Mouse (Mus musculus): ENCODE data around the gene Zfp239. TPM values are rescaled to one million over a fixed set of nuclear protein-coding genes. Genes with fewer than 3 reads are reported as not detected.

Gene Zfp239
- polyA plus RNA-seq, 1 experiment from 2014 or later = 14.4 TPM

DNA sequence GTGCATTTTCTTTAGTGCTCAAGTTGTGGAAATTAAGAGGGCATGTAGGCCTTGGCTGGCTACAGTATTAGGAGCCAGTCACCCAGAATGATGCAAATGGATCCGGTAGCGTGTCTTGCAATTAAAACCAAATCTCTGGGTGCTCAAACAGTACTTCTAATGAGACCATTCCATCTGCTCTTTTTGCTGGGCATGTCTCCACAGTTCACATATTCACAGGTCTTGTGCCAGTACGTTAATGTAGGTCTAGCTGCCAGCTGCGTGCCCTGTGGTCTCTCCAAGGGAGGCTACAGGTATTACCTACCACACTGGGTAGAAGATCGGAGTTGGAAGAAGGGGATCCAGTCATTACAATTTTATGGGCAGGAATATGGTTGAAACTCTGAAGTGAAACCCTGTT lies 56.1 kb downstream of the Zfp239 start:
- Histone ChIP-seq H3K9me3 (ENCODE audit: control insufficient read depth, low read length) (no peaks in the 10 kb centered on the region), H3K36me3 (ENCODE audit: control insufficient read depth, insufficient read depth, low read length) (no peaks in the 10 kb centered on the region), H3K27ac (ENCODE audit: low read depth, low read length) (peak overlapping the region; percentile 84), H3K4me1 (replicated peaks; ENCODE audit: control insufficient read depth, insufficient read depth, low read length) (peaks cover 5% of the 10 kb centered on the region; the same call in 1 of the 2 replicates), H3K4me3 (ENCODE audit: low read depth, low read length) (peak overlapping the region; percentile 55), H3K4me2 (ENCODE audit: low read depth, low read length, severe bottlenecking) (peak overlapping the region; percentile 74), H3K27me3 (ENCODE audit: control insufficient read depth, insufficient read depth, low read length) (no peaks in the 10 kb centered on the region), H3K9ac (ENCODE audit: low read length) (peak overlapping the region; percentile 73)
- ATAC-seq (replicated peaks; ENCODE audit: low FRiP score) (no peak; the same call in 1 of the 2 replicates), DNase-seq (ENCODE audit: low spot score) (no peak)
- WGBS = 31% methylated on average over 5 of the region's 5 CpGs

DNA sequence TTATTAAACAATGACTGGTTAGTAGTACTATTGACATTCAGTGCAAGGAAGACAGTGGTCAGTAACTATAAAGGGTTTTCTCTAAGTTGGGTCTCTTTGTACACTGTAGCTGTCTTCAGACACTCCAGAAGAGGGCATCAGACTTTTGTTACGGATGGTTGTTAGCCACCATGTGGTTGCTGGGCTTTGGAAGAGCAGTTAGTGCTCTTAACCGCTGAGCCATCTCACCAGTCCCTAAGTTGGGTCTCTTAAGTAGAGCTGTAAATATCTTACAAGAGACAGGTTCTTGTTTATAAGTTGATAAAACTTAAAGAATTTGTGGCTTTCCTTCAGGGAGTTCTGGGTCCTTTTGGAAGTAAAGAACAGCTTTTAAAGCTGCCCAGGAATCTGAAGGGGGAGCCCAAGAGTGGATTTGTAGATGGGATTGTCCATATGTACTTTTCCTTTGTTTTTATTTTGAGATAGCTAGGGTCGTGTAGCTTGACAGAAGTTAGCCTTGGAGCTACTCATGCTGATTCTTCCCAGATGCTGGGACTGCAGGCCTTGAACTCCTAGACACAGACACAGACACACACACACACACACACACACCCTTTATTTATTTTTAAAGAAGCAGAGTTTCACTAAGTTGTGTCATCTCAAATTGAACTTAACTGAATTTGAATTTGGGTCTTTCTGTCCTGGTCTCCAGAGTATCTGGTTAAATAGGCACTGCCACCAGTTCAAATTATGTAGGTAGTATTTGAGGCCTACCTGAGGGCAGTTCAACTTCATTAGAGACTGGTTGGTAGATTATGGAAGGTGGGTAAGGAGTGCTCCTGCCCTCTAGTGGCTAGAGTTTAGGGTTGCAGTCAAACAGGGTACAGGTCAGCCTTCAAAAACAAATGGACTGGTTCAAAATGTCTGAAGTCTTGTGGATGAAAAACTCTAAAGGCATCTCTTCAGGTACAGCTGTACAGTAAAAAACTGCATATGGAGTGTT lies 59.0 kb downstream of the Zfp239 start:
- no peak for ATAC-seq (replicated peaks; ENCODE audit: low FRiP score)
- H3K4me2 ChIP-seq (ENCODE audit: low read depth, low read length, severe bottlenecking) = no peak overlapping the region
- H3K4me3 ChIP-seq (ENCODE audit: low read depth, low read length) = no peak overlapping the region
- no peaks in the 10 kb centered on the region for H3K27me3 ChIP-seq (ENCODE audit: control insufficient read depth, insufficient read depth, low read length)
- 70% methylated on average over 3 of the region's 3 CpGs for WGBS
- H3K36me3 ChIP-seq (ENCODE audit: control insufficient read depth, insufficient read depth, low read length) = no peaks in the 10 kb centered on the region
- no peak overlapping the region for H3K9ac ChIP-seq (ENCODE audit: low read length)
- no peak overlapping the region for H3K27ac ChIP-seq (ENCODE audit: low read depth, low read length)
- no peaks in the 10 kb centered on the region for H3K9me3 ChIP-seq (ENCODE audit: control insufficient read depth, low read length)
- H3K4me1 ChIP-seq (replicated peaks; ENCODE audit: control insufficient read depth, insufficient read depth, low read length) = peaks cover 4% of the 10 kb centered on the region; the same call in 1 of the 2 replicates
- DNase-seq (ENCODE audit: low spot score) = no peak

- no peak for ATAC-seq (replicated peaks; ENCODE audit: low FRiP score)
- no peak for DNase-seq (ENCODE audit: low spot score)
- no peaks in the 10 kb centered on the region for H3K27me3 ChIP-seq (ENCODE audit: control insufficient read depth, insufficient read depth, low read length)
- WGBS = 92% methylated on average over 3 of the region's 3 CpGs
- no peaks in the 10 kb centered on the region for H3K36me3 ChIP-seq (ENCODE audit: control insufficient read depth, insufficient read depth, low read length)
- H3K4me2 ChIP-seq (ENCODE audit: low read depth, low read length, severe bottlenecking) = no peak overlapping the region
- H3K9ac ChIP-seq (ENCODE audit: low read length) = no peak overlapping the region
- H3K4me3 ChIP-seq (ENCODE audit: low read depth, low read length) = no peak overlapping the region
- no peak overlapping the region for H3K27ac ChIP-seq (ENCODE audit: low read depth, low read length)
- H3K4me1 ChIP-seq (replicated peaks; ENCODE audit: control insufficient read depth, insufficient read depth, low read length) = no peaks in the 10 kb centered on the region
- H3K9me3 ChIP-seq (ENCODE audit: control insufficient read depth, low read length) = no peaks in the 10 kb centered on the region
Measured at GRCm38 (mm10) chr6:117922041-117922440, 60.1 kb downstream of the Zfp239 start.

Other genes starting within 250 kb of the Zfp239 start
- 118 and 123 TPM in 2 replicates for gene Zfp637, start 20.9 kb upstream of the Zfp239 start, polyA plus RNA-seq (2014; fragmentation: Nextera tagmentation; extraction: Ambion mirVana)
- gene Hnrnpf, start 38.2 kb downstream of the Zfp239 start, polyA plus RNA-seq (2014; fragmentation: Nextera tagmentation; extraction: Ambion mirVana) = 782 and 811 TPM in 2 replicates
- gene Fxyd4, start 75.6 kb downstream of the Zfp239 start, polyA plus RNA-seq (2014; fragmentation: Nextera tagmentation; extraction: Ambion mirVana) = 2.8 and 3.9 TPM in 2 replicates
- gene Rasgef1a, start 149.3 kb downstream of the Zfp239 start, polyA plus RNA-seq (2014; fragmentation: Nextera tagmentation; extraction: Ambion mirVana) = 0.13 and 0.20 TPM in 2 replicates